Mouse (Mus musculus) kidney, adult 11 months (tissue): ENCODE results near the gene Krtap19-9b.

ENCODE experiments used
- DNase-seq: peaks from one replicate; pipeline ENCODE4 v3.0.0; 2022

Gene Krtap19-9b

DNA sequence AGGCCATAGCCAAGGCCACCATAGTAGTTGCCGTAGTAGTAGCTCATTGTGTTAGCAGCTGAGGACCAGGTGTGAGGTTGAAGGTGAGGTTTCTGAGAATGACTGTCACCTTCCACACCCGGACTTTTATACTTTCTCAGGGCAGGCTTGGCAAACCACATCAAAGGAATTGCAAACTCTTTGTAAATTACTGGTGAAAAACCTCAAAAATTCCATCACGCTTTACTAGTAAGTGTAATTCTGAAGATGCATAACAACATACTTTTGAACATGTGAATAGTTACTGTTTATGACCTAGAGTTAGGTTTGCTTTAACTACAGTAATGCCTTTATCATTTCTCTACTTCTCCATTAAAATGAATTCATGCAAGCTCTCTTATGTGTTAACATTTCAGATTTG is at the start of gene Krtap19-9b:
Krtap19-9b (minus strand) TSS at position 101 of the 400 bp plus-strand sequence.
- DNase-seq: no peak

DNA sequence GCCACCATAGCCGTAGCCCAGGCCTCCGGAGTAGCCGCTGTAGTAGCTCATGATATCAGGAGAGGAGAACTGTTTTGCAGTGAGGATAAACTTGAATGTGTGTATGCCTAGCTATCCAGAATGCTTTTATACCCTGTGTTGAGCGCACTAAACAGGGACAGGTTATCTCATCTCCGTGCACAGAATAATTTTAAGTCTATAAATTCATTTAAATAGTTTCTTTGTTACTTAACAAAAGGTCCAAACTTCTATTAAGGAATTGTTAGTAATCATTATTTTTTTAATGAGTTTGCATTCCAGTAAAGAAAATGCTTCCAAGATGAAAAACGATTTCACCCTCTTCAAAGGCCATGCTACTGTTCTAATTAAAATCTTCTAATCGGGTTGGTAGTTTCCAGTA is 30.7 kb upstream of the Krtap19-9b start, which contains the start of gene Krtap16-3:
Krtap16-3 (minus strand) TSS at position 101 of the 400 bp plus-strand sequence.
- no peak for DNase-seq

DNA sequence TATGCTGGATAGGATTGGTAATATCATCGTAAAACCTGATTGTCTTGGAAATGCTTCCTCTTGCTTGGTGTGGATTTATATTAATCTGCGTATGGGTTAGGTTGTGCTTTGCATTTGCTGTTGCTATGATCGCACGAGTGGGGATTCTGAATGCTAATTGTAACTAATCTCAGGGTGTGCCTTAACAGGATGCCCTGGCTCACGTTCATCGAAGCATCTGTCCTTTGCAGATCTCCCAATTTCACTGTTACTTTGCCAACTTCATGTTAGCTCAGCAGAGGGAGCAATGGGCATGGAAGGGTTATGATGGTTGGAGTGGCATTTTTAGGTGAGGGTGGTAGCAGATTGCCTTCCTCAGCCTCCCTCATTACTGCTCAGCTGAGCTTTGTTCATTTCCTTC is 9.0 kb upstream of the Krtap19-9b start:
- no peak for DNase-seq

DNA sequence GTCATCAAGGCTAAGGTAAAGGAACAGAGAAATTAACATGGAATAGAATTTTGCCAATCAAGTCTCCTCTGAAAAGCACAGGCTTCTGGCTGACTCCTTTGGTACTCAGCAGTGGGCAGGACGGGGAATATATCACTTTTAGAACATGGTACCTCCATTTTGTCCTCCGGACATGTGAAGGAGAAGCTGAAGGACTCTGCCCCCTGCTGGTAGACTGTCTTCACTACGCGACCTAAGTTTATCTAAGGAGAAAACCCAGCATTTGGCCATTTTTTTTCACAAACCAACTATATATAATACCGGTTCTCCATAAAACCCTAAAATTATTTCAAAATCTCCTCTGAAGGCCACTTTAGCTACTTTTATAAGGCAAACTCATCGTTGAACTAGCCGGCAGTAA is 6.2 kb upstream of the Krtap19-9b start:
- DNase-seq: no peak

DNA sequence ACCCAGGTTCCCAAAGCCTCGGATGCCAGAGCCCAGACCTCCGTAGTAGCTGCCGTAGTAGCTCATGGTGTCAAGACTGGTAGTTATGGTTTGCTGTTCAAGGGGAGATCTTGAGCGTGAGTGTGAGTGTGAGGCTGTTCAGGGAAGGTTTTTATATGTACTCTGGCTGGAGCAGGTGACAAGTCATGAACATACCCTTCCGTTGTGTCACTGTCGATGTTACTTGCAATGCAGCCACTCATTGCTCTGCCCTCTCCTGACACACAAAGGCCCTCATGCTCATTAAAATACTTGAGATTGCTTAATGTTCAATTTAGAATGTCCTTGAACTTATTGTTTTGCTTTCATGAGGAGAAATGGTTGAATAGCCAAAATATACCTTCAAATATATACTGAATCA is 35.7 kb downstream of the Krtap19-9b start, which contains the start of gene Krtap19-5:
Krtap19-5 (minus strand) TSS at position 101 of the 400 bp plus-strand sequence.
- no peak for DNase-seq

DNA sequence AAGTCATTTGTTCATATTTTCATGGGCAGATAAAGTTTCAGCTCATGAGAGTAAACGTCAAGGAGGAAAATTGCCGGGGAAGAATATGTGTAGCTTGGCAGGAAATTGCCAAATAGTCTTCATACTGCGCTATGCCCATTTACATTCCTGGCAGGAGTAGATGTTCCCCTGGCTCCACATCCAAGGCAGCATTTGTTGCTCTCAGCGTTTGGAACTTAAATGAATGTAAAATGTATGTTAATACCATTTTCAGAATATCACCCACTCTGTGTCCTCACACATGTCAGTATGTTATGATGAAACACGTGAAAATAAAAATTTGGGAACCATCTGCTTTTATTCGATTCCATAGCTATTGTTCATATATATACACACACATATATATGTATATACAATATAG is 45.2 kb downstream of the Krtap19-9b start:
- no peak for DNase-seq

DNA sequence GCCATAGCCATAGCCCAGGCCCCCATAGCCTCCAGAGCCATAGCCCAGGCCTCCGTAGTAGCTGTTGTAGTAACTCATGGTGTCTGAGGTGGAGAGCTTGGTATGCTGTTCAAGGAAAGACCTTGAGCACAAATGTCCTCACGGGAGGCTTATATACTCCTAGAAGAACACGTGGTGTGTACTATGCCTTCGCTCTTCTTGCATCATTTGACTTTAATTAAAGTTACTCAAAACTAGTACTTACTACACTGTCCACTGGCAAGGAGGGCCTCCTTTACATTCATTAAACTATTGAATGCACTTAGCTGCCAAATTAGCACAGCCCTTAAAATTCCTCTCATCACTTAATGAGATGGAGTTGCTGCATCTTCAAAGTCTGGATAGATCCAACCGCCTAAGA is 47.1 kb downstream of the Krtap19-9b start, which contains the start of gene Krtap19-4:
Krtap19-4 (minus strand) TSS at position 101 of the 400 bp plus-strand sequence.
- no peak for DNase-seq
